Mouse (Mus musculus) CD4-positive naive resting alpha-beta T cell, adult 57 days (primary cell): ENCODE results near the gene Gm13287. TPM values are rescaled to one million over a fixed set of nuclear protein-coding genes. Genes with fewer than 3 reads are reported as not detected.

Experiments used
- total RNA-seq: library from RNA; stranded (reverse); gene quantifications from one replicate; pipeline ENCODE4 v1.2.4, GENCODE M21; 2023

Gm13287 gene
- total RNA-seq, 1 experiment from 2014 or later = not detected

Other genes starting within 250 kb of the Gm13287 start
- not detected for gene Ifna15, start 245.0 kb upstream of the Gm13287 start, total RNA-seq
- not detected for gene Ifna14, start 231.5 kb upstream of the Gm13287 start, total RNA-seq
- gene Ifna9, start 210.9 kb upstream of the Gm13287 start, total RNA-seq = not detected
- not detected for gene Ifna12, start 199.9 kb upstream of the Gm13287 start, total RNA-seq
- not detected for gene C87499, start 168.8 kb upstream of the Gm13287 start, total RNA-seq
- gene Ifna13, start 158.8 kb upstream of the Gm13287 start, total RNA-seq = not detected
- gene Ifna16, start 126.3 kb upstream of the Gm13287 start, total RNA-seq = not detected
- not detected for gene Ifna2, start 119.3 kb upstream of the Gm13287 start, total RNA-seq
- not detected for gene Ifnab, start 111.9 kb upstream of the Gm13287 start, total RNA-seq
- gene Gm26566, start 81.4 kb upstream of the Gm13287 start, total RNA-seq = 1.9 TPM
- 51.2 TPM for gene Klhl9, start 80.8 kb upstream of the Gm13287 start, total RNA-seq
- gene Gm13271, start 48.4 kb upstream of the Gm13287 start, total RNA-seq = not detected
- not detected for gene Gm13283, start 43.1 kb upstream of the Gm13287 start, total RNA-seq
- gene Gm13290, start 29.4 kb upstream of the Gm13287 start, total RNA-seq = not detected
- gene Gm13289, start 26.3 kb upstream of the Gm13287 start, total RNA-seq = not detected
- not detected for gene Gm13272, start 23.4 kb upstream of the Gm13287 start, total RNA-seq
- not detected for gene Ifnz, start 21.1 kb upstream of the Gm13287 start, total RNA-seq
- not detected for gene Gm13276, start 17.5 kb upstream of the Gm13287 start, total RNA-seq
- not detected for gene Gm13277, start 14.6 kb upstream of the Gm13287 start, total RNA-seq
- not detected for gene Gm13278, start 11.7 kb upstream of the Gm13287 start, total RNA-seq
- not detected for gene Gm13275, start 8.8 kb upstream of the Gm13287 start, total RNA-seq
- not detected for gene Gm13279, start 5.9 kb upstream of the Gm13287 start, total RNA-seq
- gene Gm13285, start 3.6 kb upstream of the Gm13287 start, total RNA-seq = not detected
- gene Gm13288, start 2.3 kb downstream of the Gm13287 start, total RNA-seq = 0.38 TPM
- gene Ifna7, start 13.0 kb downstream of the Gm13287 start, total RNA-seq = not detected
- gene Ifna11, start 16.7 kb downstream of the Gm13287 start, total RNA-seq = not detected
- gene Ifna6, start 24.2 kb downstream of the Gm13287 start, total RNA-seq = not detected
- not detected for gene Ifna5, start 32.3 kb downstream of the Gm13287 start, total RNA-seq
- not detected for gene Ifna4, start 38.6 kb downstream of the Gm13287 start, total RNA-seq
- not detected for gene Ifna1, start 46.8 kb downstream of the Gm13287 start, total RNA-seq
- not detected for gene Ifne, start 76.9 kb downstream of the Gm13287 start, total RNA-seq